Mouse (Mus musculus) forebrain, embryonic 14.5 days (tissue): ENCODE measurements around the gene 1700017D01Rik. TPM values are rescaled to one million over a fixed set of nuclear protein-coding genes. Genes with fewer than 3 reads are reported as not detected.
"Not testable (repeated sequence)": the region's sequence is repeated elsewhere in the genome, so short reads cannot be mapped to it uniquely, and the experiment has no call there.

ENCODE experiments used
- ATAC-seq: fragments of 200-750 bp; cut with Nextera tagmentation; 2 replicates; pipeline ENCODE4 v1.8.0; 2017; ENCODE audit warnings: mild to moderate bottlenecking, moderate library complexity
- DNase-seq: peaks from one replicate; pipeline ENCODE4 v3.0.0-alpha.2; 2015; ENCODE audit warnings: low spot score
- H3K27ac ChIP-seq: fragments of 300-500 bp; sonication (generic); 2 replicates; pipeline ENCODE4 v1.5.1; 2014; ENCODE audit warnings: low read depth, mild to moderate bottlenecking, control low read depth, low read length, moderate library complexity
- H3K27me3 ChIP-seq: fragments of 300-500 bp; sonication (generic); replicated peaks from 2 replicates; pipeline ENCODE4 v1.6.1; 2014; ENCODE audit warnings: low read length, control low read depth, mixed read lengths; ENCODE audit not compliant: control insufficient read depth, insufficient read depth
- H3K36me3 ChIP-seq: fragments of 300-500 bp; sonication (generic); 2 replicates; pipeline ENCODE4 v1.6.1; 2014; ENCODE audit warnings: low read length, control low read depth; ENCODE audit not compliant: control insufficient read depth, insufficient read depth
- H3K4me1 ChIP-seq: fragments of 300-500 bp; sonication (generic); 2 replicates; pipeline ENCODE4 v1.6.1; 2014; ENCODE audit warnings: antibody characterized with exemption, low read length, control low read depth; ENCODE audit not compliant: control insufficient read depth, insufficient read depth
- H3K4me2 ChIP-seq: fragments of 300-500 bp; sonication (generic); 2 replicates; pipeline ENCODE4 v1.6.1; 2014; ENCODE audit warnings: mild to moderate bottlenecking, control low read depth, low read length
- H3K4me3 ChIP-seq: fragments of 300-500 bp; sonication (generic); 2 replicates; pipeline ENCODE4 v1.5.1; 2014; ENCODE audit warnings: low read depth, low read length, control low read depth
- H3K9ac ChIP-seq: fragments of 300-500 bp; sonication (generic); 2 replicates; pipeline ENCODE4 v1.6.1; 2014; ENCODE audit warnings: mild to moderate bottlenecking, low read length, control low read depth, moderate library complexity
- H3K9me3 ChIP-seq: fragments of 300-500 bp; sonication (generic); replicated peaks from 2 replicates; pipeline ENCODE4 v1.6.1; 2016; ENCODE audit warnings: low read length, control low read depth, mixed read lengths; ENCODE audit not compliant: control insufficient read depth
- WGBS: fragments of 180-500 bp; shearing (Covaris S2); extraction: QIAGEN DNeasy Blood & Tissue Kit; methylation state at CpG from one replicate; pipeline ENCODE4 v1.1.7; 2014; 5-methylcytosine and 5-hydroxymethylcytosine counted together
- polyA plus RNA-seq: library from polyadenylated mRNA; unstranded; fragments of >200 nt; fragmentation: Nextera tagmentation; extraction: Ambion mirVana; gene quantifications from 2 replicates; pipeline ENCODE4 v1.2.1, GENCODE M21; 2014

1700017D01Rik gene
- polyA plus RNA-seq, 1 experiment from 2014 or later, result not detected

DNA sequence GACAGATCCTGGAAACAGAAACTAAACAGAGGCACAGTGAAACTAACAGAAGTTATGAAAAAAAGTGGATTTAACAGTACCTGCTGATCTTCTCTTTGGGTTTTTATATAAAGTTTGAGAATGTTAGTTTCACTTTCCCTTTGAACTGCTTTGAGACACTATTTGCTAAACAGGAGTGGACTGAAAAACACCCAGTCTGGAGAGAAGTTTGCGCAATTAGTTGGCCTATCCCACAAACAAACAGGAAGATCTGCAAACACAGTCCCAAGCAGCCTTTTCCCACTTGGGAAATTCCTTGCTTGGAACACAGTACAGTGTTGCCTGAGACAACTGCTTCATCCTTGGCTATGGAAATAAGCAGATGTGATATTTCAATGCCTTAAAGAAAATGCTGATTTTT is 75.0 kb downstream of the 1700017D01Rik start:
- not testable (repeated sequence) for H3K9ac ChIP-seq, ATAC-seq, H3K27ac ChIP-seq, H3K4me2 ChIP-seq, H3K4me3 ChIP-seq, DNase-seq, H3K9me3 ChIP-seq, H3K36me3 ChIP-seq, H3K4me1 ChIP-seq, H3K27me3 ChIP-seq
- 97% methylated on average over 1 of the region's 1 CpGs for WGBS

DNA sequence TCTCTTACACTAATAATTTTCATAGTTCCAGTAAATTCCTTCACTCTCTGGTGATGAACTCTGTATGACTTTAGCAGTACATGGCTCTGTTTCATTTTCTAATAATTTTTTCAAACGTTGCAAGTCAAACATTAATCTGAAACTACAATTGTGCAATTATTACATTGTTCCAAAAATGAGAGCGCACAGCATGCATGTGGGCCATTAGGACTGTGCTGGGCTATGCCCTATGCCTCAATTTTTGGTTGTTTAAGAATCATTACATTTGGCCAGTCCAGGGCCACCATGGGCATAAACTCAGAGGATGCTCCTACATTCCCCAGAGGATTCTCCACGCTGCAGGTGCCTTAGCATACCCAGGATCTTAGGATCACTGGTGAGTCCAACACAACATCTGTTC is 77.4 kb downstream of the 1700017D01Rik start:
- Histone ChIP-seq H3K4me2 (no peak overlapping the region), H3K27ac (no peak overlapping the region), H3K9me3 (no peaks in the 10 kb centered on the region), H3K36me3 (no peaks in the 10 kb centered on the region), H3K27me3 (no peaks in the 10 kb centered on the region), H3K4me1 (no peaks in the 10 kb centered on the region), H3K4me3 (no peak overlapping the region), H3K9ac (no peak overlapping the region)
- ATAC-seq (no peak), DNase-seq (no peak)
- 64% methylated on average over 3 of the region's 3 CpGs for WGBS

DNA sequence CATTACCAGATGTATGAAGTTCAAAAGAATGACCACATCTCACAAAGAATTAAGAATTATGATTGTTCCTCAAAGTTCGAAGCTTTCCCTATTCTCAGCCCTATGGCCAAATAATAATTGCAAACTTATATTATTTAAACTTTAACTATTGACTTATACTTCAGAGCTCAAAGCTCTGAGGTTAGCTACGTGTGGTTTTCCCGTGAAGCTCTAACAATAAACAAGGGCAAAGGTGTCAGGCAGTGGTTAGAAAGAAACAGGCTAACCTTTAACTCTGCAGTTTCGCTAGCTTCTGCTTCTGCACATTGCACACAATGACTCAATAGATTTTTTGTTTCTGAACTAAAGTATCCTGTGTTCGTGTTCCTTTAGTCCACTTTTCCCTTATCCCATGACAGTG is 77.8 kb downstream of the 1700017D01Rik start:
- ATAC-seq (no peak), DNase-seq (no peak)
- Histone ChIP-seq H3K4me1 (no peaks in the 10 kb centered on the region), H3K9ac (no peak overlapping the region), H3K36me3 (no peaks in the 10 kb centered on the region), H3K9me3 (no peaks in the 10 kb centered on the region), H3K4me2 (no peak overlapping the region), H3K27me3 (no peaks in the 10 kb centered on the region), H3K4me3 (no peak overlapping the region), H3K27ac (no peak overlapping the region)
- WGBS, result 74% methylated on average over 5 of the region's 5 CpGs

DNA sequence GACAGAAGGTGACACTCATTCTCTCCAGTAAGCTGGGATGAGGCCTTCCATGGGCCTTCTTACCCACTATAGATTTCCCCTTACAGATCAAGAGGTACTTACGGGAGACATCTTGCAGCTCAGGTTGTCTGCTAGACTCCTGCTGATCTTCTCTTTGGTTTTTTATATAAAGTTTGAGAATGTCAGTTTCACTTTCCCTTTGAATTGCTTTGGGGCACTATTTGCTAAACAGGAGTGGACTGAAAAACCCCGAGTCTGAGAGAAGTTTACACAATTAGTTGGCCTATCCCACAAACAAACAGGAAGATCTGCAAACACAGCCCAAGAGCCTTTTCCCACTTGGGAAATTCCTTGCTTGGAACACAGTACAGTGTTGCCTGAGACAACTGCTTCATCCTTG is 80.4 kb downstream of the 1700017D01Rik start:
- 79% methylated on average over 2 of the region's 2 CpGs for WGBS
- H3K36me3 ChIP-seq, result no peaks in the 10 kb centered on the region
- no peak overlapping the region for H3K4me2 ChIP-seq
- ATAC-seq (no peak), DNase-seq (no peak)
- no peak overlapping the region for H3K9ac ChIP-seq
- H3K27me3 ChIP-seq, result 0 out of 2 replicates have a peak, but pooled peaks cover 3% of the 10 kb centered on the region
- H3K4me1 ChIP-seq, result no peaks in the 10 kb centered on the region
- H3K4me3 ChIP-seq, result no peak overlapping the region
- no peaks in the 10 kb centered on the region for H3K9me3 ChIP-seq
- H3K27ac ChIP-seq, result no peak overlapping the region

DNA sequence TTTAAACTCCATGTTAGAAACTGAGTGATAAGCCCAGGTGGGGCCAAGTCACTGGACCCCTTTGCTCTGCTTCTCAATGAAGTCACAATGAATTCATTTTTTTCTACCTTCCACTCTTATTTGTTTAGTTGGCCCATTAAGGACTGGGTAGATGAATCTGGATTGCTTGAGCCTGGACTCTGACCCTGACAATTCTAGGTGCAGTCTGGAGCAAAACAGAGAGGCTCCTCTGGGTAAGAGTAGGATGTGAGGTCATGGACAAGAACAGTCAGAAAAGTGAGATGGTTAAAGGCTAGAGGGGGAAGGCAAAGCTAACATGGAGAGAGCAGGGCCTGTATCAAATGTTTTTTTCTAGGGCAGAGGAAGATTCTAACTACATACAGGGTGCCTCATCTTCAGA is 81.2 kb downstream of the 1700017D01Rik start:
- Histone ChIP-seq H3K9me3 (no peaks in the 10 kb centered on the region), H3K4me3 (no peak overlapping the region), H3K27ac (no peak overlapping the region), H3K4me1 (no peaks in the 10 kb centered on the region), H3K9ac (no peak overlapping the region), H3K36me3 (no peaks in the 10 kb centered on the region), H3K4me2 (no peak overlapping the region), H3K27me3 (0 out of 2 replicates have a peak, but pooled peaks cover 3% of the 10 kb centered on the region)
- DNase-seq (no peak), ATAC-seq (no peak)

DNA sequence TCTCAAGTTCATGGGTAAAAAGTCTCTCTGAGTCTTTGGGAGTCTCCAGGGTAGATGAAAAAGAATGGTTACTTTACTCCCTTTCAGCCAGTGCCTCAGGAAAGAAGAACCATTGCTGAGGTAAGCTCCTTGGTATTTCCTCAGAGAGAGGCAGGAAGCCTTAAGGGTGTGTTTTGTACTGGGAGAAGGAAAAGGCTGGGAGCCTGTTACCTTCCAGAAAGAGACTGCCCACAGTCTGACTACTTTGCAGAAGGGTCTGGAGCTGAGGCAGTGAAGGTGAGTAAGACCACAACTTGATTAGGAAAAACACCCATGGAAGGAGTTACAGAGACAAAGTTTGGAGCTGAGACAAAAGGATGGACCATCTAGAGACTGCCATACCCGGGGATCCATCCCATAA is 82.2 kb downstream of the 1700017D01Rik start:
- ATAC-seq (no peak), DNase-seq (no peak)
- H3K9ac ChIP-seq, result no peak overlapping the region
- no peaks in the 10 kb centered on the region for H3K9me3 ChIP-seq
- H3K4me3 ChIP-seq, result no peak overlapping the region
- WGBS, result 83% methylated on average over 1 of the region's 1 CpGs
- H3K27ac ChIP-seq, result no peak overlapping the region
- H3K4me1 ChIP-seq, result no peaks in the 10 kb centered on the region
- H3K36me3 ChIP-seq, result no peaks in the 10 kb centered on the region
- no peak overlapping the region for H3K4me2 ChIP-seq
- 0 out of 2 replicates have a peak, but pooled peaks cover 3% of the 10 kb centered on the region for H3K27me3 ChIP-seq

DNA sequence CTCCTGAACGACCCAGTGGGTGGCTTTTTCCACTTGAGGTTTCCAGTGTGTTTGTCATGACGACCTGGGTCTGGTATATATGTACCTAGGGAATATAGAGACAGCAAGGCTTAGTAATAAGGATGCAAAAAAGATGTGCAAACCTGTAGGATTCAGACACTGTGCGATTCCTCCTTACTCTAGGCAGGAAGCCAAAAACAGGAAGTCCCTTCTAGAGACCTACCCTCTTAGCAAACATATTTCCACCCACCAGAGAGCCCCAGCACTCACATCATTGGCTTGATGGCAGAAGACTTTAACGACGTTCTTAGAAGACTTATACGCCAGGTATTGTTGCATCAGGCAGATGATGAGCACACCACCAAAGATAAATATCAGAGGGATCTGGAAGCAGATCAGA is 82.7 kb downstream of the 1700017D01Rik start:
- Histone ChIP-seq H3K4me1 (no peaks in the 10 kb centered on the region), H3K27me3 (0 out of 2 replicates have a peak, but pooled peaks cover 3% of the 10 kb centered on the region), H3K9ac (no peak overlapping the region), H3K4me3 (no peak overlapping the region), H3K36me3 (no peaks in the 10 kb centered on the region), H3K4me2 (no peak overlapping the region), H3K9me3 (no peaks in the 10 kb centered on the region), H3K27ac (no peak overlapping the region)
- ATAC-seq, result no peak
- DNase-seq, result no peak
- 75% methylated on average over 6 of the region's 6 CpGs for WGBS

Other genes starting within 250 kb of the 1700017D01Rik start
- 42.7 and 47.7 TPM in 2 replicates for gene Tmem109, start 248.9 kb downstream of the 1700017D01Rik start, polyA plus RNA-seq
- gene Prpf19, start 235.6 kb downstream of the 1700017D01Rik start, polyA plus RNA-seq, result 44.2 and 45.5 TPM in 2 replicates
- 0.99 TPM in 1 of 2 replicates, not detected in the other for gene Zp1, start 210.2 kb downstream of the 1700017D01Rik start, polyA plus RNA-seq
- gene Ptgdr2, start 193.7 kb downstream of the 1700017D01Rik start, polyA plus RNA-seq, result 0.16 and 0.18 TPM in 2 replicates
- 12.1 and 15.0 TPM in 2 replicates for gene Ccdc86, start 181.6 kb downstream of the 1700017D01Rik start, polyA plus RNA-seq
- not detected in 2 replicates for gene Ms4a10, start 156.2 kb downstream of the 1700017D01Rik start, polyA plus RNA-seq
- 0.25 TPM in 1 of 2 replicates, not detected in the other for gene Ms4a15, start 137.6 kb downstream of the 1700017D01Rik start, polyA plus RNA-seq
- not detected in 2 replicates for gene Ms4a18, start 112.8 kb downstream of the 1700017D01Rik start, polyA plus RNA-seq
- not detected in 2 replicates for gene Ms4a8a, start 49.8 kb downstream of the 1700017D01Rik start, polyA plus RNA-seq
- not detected in 2 replicates for gene 1700025F22Rik, start 34.4 kb upstream of the 1700017D01Rik start, polyA plus RNA-seq
- gene Ms4a13, start 65.9 kb upstream of the 1700017D01Rik start, polyA plus RNA-seq, result not detected in 2 replicates
- gene Ms4a12, start 101.6 kb upstream of the 1700017D01Rik start, polyA plus RNA-seq, result not detected in 2 replicates
- not detected in 2 replicates for gene Ms4a1, start 135.4 kb upstream of the 1700017D01Rik start, polyA plus RNA-seq
- not detected in 2 replicates for gene Ms4a5, start 153.0 kb upstream of the 1700017D01Rik start, polyA plus RNA-seq
- not detected in 2 replicates for gene Ms4a14, start 183.6 kb upstream of the 1700017D01Rik start, polyA plus RNA-seq
- gene Ms4a7, start 205.3 kb upstream of the 1700017D01Rik start, polyA plus RNA-seq, result 2.4 and 3.1 TPM in 2 replicates
- gene Ms4a4a, start 244.6 kb upstream of the 1700017D01Rik start, polyA plus RNA-seq, result 0.46 and 0.57 TPM in 2 replicates